Mouse (Mus musculus) ovary, postnatal 10 days (tissue): ENCODE results near the gene Ufd1.
"Not testable (repeated sequence)": the region's sequence is repeated elsewhere in the genome, so short reads cannot be mapped to it uniquely, and the experiment has no call there.

Experiments
- DNase-seq: peaks from one replicate; pipeline ENCODE4 v3.0.0; 2022; ENCODE audit warnings: low spot score

The Ufd1 gene

GRCm38 (mm10) chr16:18811032-18811431, 547 bp upstream of the Ufd1 start:
- DNase-seq, result no peak

- DNase-seq, result no peak
Observed at GRCm38 (mm10) chr16:18812385-18812910, 869 bp downstream of the Ufd1 start.

GRCm38 (mm10) chr16:18822356-18822755, 10.8 kb downstream of the Ufd1 start:
- no peak for DNase-seq

- DNase-seq, result no peak
Observed at GRCm38 (mm10) chr16:18822925-18823324, 11.3 kb downstream of the Ufd1 start.

- DNase-seq, result no peak
Observed at GRCm38 (mm10) chr16:18828630-18829029, 17.1 kb downstream of the Ufd1 start.

GRCm38 (mm10) chr16:18829102-18829501, 17.5 kb downstream of the Ufd1 start:
- no peak for DNase-seq

GRCm38 (mm10) chr16:18833486-18833885, 21.9 kb downstream of the Ufd1 start:
- DNase-seq, result no peak

- no peak for DNase-seq
Observed at GRCm38 (mm10) chr16:18836073-18836467, 24.5 kb downstream of the Ufd1 start.

GRCm38 (mm10) chr16:18836468-18837208, 25.1 kb downstream of the Ufd1 start, which contains the start of the genes 2510002D24Rik and Gm28539:
Gene 2510002D24Rik, plus strand, starts transcription at chr16:18836578.
Gene Gm28539, plus strand, starts transcription at chr16:18836584.
- DNase-seq, result peak; percentile 85

- no peak for DNase-seq
Observed at GRCm38 (mm10) chr16:18838346-18838745, 26.8 kb downstream of the Ufd1 start.

- no peak for DNase-seq
Observed at GRCm38 (mm10) chr16:18846301-18846820, 34.8 kb downstream of the Ufd1 start.

- not testable (repeated sequence) for DNase-seq
Observed at GRCm38 (mm10) chr16:18849521-18850190, 38.1 kb downstream of the Ufd1 start.

- no peak for DNase-seq
Observed at GRCm38 (mm10) chr16:18858551-18858950, 47.0 kb downstream of the Ufd1 start.

- DNase-seq, result no peak
Observed at GRCm38 (mm10) chr16:18860186-18860585, 48.6 kb downstream of the Ufd1 start.

- DNase-seq, result not testable (repeated sequence)
Observed at GRCm38 (mm10) chr16:18870495-18870894, 58.9 kb downstream of the Ufd1 start.

- no peak for DNase-seq
Observed at GRCm38 (mm10) chr16:18876091-18876441, 64.5 kb downstream of the Ufd1 start.

GRCm38 (mm10) chr16:18876442-18877308, 65.1 kb downstream of the Ufd1 start, which contains the start of the genes Mrpl40 and Hira:
Gene Mrpl40, minus strand, starts transcription at chr16:18876862.
Gene Hira, plus strand, starts transcription at chr16:18877037.
- DNase-seq, result peak; percentile 88

- peak; percentile 23 for DNase-seq
Observed at GRCm38 (mm10) chr16:18877386-18878090, 66.0 kb downstream of the Ufd1 start.

GRCm38 (mm10) chr16:18878091-18878720, 66.6 kb downstream of the Ufd1 start:
- DNase-seq, result no peak

GRCm38 (mm10) chr16:18884044-18884443, 72.5 kb downstream of the Ufd1 start:
- DNase-seq, result no peak
